Mouse (Mus musculus): ENCODE results near the gene Igsf23.

DNA sequence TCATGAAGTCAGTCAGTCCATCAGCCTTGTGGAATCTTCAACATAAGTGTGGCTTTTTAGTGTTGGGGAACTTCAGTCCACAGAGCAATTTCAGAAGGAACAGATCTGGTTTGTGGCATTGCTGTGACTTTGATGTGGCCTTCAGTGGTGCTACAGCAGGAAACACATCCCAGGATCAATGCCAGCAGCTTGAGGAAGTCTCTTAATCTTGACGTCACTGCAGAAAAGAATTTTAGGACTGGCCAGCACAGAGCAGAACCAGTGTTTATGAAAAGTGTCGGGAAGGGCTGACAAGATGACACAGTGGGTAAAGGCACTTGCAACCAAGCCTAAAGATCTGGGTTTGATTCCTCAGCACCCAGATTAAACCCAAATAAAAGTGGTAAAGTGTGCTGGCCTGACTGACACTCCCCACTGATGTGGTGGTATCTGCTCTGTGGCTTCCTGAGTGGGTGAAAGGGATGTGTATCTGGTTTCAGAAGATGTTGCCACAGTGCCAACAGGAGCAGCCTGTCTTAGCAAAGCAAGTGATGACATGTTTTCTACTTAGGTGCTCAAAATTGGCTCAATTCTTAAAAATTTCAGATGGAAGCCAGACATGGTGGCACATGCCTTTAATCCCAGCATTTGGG, 23.6 kb downstream of the Igsf23 start:
- no peak for TF ChIP-seq POLR2A (IDR thresholded peaks at IDR 0.05; ENCODE audit: control insufficient read depth, extremely low read depth, insufficient read depth, low read length, poor library complexity)
- no peak for TF ChIP-seq CTCF (IDR thresholded peaks at IDR 0.05; ENCODE audit: borderline replicate concordance, control insufficient read depth, extremely low read depth, insufficient read depth, low read length, poor library complexity)

Data from thymus, adult 2 months (tissue).